Mouse (Mus musculus): ENCODE data around the gene Alkbh4.

- TF ChIP-seq CTCF (IDR thresholded peaks at IDR 0.05; ENCODE audit: low read depth, low read length) (no peak), POLR2A (IDR thresholded peaks at IDR 0.05; ENCODE audit: borderline replicate concordance, low read depth, low read length) (no peak)
Observed at GRCm38 (mm10) chr5:136182830-136183229, 46.9 kb downstream of the Alkbh4 start.
